Mouse (Mus musculus): ENCODE results near the gene Rtl1.

Gene Rtl1

DNA sequence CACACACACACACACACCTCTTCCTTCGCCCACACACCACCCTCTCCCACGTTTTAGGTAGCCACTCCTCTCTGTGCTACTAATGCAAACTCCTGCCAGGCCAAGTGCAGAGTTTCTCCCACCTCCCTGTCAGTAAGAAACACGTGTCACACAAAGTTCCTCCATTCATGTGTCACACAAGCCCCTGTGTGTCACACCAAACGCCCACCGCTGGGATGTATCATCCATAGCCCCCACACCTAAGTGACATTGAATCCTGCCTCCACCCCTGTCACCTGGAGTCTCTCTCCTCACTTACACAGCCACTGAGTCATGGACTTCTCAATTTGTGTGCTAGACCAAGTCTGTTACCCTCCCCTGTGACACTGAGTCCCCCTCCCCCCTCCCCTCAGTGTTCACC, 17.9 kb downstream of the Rtl1 start:
- in situ Hi-C loops (cut with MboI, MseI) = no loop called here

DNA sequence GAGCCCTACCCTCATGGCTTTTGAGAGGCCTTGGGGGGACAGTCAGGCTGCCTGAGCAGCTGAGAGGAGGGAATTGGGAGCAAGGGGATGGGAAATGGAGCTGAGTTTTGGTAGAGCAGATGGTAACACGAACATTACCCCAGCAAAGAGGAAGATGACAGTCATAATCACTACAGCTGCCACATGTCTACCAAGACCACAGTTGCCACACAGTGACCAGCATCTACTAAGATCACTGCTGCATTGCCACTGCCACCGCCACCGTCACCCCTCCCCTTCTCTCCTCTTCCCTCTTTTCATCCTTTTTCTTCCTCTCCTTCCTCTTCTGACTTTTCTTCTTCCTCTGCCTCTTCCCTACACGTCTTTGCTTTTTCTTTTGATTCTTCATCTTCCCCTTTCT, 27.9 kb downstream of the Rtl1 start:
- in situ Hi-C loops (cut with MboI, MseI) = no loop called here

DNA sequence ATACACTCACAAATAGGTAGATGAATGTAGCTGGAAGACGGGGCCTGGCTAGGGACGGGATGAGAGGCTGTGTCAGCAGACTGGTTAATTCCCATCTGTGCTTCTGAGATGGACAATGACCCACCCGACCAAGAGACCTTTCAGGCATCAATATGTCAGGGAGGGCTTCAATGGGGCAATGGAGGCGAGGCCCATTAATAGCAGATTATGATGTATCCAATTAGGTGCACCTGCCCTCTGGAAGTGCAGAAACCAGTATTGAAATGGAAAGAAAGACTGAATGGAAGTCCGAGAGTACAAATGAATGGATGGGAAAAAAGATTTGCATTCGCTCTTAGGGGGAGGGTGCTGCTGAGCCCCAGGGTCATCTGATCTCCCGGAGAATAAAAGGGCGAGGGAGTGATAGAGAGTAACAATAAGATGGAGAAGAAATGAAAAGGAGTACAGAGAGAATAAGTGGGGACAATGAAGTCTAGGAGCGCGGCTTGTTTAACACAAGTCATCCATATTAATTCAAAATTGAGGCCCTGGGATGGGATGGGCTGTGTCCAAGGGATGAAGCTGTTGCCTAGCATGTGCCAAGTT, 39.9 kb downstream of the Rtl1 start:
- in situ Hi-C loops (cut with MboI, MseI) = no loop called here

DNA sequence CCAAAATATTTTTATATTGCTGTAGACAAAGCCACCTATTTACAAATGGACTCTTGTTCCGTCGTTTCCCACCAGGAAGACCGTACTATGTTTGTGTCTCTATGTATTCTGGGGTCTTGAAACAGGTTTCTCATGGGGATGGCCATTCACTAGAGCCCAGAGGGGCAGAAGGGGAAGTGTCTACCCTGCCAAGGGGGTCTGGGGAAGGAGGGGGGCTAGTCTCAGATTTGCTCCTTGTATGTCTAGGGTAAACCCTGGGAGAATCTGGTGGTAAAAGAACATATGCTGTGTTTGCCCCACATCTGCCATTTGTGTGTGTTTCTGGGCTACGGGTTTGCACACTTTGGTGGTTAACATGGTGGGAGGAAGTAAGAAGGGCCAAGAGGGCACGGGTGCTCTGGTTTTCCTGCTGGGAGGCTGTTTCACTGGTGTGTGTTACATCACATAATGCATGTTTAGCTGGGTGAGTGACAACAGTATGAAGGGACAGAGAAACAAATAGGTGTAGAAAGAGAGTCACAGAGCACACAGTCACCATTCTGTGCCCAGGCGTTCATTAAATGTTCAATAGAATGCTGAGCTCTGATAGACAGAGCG, 41.1 kb downstream of the Rtl1 start:
- in situ Hi-C loops (cut with MboI, MseI) = no loop called here

DNA sequence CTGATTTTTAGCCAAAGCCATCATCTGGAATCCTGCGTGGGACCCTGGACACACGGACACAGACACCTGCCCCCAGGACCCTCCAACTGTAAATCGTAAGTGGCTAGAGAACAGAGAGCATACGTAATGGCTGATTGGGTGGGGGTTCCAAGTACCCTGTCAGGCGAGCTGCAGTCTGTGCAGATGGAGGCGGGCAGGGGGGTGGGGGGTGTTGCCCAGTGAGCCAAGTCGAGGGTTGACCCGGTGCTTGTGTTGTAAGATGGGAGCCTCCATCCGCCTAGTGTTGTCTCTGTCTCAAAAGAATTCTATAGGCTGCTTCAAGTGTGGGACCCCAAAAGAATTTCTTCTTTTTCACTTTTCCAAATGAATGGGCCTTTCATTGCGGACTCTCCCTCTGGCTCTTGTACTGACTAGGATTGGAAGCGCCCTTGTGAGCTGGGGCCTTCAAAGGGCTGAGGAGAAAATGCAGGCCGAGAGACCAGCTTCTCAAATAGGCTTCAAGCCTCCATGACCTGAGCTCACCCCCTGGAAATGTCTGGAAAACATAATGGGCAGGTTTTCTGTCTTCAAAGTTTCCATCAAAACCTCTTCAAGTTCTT, 41.8 kb downstream of the Rtl1 start:
- in situ Hi-C loops (cut with MboI, MseI) = no loop called here

DNA sequence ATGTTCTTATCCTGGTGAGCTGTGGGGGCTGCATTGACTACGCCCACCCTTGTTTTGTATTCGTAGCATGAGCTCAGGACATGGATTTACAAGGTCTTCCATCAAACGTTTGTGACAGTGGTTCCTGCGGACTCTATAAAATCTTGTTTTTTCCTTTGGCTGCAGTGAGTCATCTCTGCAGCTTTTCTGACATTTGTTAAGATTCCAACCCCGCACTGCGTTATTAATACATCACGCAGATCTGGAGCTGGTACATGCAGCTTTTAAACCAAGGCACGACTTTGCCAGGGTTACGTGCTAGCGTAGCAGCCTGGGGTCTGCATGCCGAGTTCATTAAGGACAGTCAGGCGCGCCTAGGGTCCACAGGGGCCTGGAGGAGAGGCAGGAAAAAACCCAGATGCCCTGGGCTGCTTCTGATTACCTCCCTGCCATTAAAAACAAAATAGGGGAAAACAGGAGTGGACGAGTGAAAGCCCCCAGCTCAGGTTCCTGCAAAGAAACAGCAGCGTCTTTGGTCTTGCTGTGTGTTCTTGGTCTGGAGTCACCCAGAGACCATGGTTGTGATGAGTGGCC, 44.2 kb downstream of the Rtl1 start:
- in situ Hi-C loops (cut with MboI, MseI) = no loop called here

DNA sequence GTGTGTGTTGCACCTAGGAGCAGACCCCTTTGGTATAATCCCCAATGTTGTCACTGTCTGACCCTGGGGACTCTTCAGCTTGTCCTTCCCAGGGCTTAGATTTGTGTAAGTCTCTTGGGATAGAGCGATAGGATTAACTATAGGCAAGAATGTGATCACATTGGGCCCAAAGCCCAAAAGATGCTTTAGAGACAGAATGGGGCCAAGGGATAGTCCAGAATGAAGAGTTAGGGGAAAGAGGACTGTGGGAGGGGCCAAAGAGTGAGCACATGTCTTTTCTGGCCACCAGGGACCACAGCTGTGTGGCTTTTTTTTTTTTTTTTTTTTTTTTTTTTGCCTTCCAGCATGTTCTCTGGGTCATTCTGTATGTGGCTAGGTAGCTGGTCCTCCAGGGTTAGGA, 46.6 kb downstream of the Rtl1 start:
- in situ Hi-C loops (cut with MboI, MseI) = no loop called here

DNA sequence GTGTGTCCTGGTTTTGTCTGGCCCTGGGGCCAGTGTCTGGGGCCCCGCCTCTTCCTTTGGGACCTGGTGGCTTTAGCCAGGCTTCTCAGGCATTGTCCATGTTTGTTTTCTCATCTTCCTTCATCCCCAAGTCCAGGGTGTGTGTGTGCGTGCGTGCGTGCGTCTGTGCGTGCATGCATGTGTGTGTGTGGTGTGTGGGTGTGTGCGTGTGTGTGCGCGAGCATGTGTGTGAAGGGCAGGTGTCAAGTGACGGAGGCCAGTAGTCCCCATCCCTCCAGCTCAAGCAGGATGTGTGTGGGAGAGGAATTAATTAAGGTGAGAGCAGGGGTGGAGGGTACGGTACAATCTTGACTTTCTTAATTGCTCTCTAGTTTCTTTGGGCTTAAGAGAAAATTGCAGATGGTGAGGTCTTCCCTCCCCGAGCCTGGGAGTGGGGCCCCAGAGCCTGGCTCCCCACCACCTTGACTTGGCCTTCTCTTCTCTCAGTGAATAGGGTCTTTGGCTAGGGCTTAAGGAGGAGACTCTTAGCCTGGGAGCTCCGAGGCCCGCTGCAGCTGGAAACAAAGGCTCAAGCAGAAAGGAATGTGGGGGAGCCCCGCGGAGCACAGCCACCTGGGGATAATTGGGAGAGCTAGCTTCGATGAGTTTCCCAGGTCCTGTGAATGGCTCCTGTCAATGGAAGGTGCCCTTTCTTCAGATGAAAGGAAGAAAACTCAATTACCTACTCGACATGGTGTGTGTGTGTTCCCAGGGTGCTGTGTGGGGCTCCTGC, 47.2 kb downstream of the Rtl1 start:
- in situ Hi-C loops (cut with MboI, MseI) = no loop called here

DNA sequence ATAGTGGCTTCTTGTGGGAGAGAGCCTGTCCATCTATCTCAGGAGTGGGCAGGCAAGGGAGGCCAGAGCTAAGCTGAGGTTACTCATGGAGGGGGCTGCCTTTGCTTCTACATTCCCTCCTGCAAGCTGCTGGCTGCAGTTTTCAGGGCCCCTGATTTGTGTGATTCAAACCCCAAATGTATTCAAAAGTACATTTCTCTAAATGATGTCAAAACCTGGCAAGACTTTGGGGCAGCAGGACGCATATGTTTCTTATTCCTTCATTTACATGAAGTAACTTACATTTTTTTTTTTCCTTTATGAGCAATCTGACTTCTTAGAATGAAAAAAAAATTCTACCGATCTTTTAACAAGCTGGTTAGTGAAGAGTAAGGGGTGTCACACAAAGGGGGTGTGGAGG, 48.4 kb downstream of the Rtl1 start:
- in situ Hi-C loops (cut with MboI, MseI) = no loop called here

DNA sequence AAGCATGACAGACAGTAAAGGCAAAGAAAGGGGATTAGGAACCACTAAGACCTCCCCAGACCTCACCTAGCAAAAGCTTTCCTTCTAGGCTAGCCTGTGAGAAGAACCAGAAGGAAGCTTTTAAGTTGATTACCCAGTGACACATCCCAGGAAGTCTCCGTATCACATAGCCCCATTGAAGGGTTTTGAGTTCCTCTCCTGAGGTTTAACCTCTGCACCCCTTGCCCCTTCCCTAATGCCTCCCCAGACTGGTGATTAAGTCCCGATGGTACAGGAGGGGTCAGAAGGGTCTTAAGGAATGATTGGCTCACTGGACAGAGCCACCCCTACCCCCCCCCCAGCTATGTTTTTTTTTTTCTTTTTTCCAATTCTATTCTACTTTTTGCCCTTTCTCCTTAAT, 53.0 kb downstream of the Rtl1 start:
- in situ Hi-C loops (cut with MboI, MseI) = no loop called here

DNA sequence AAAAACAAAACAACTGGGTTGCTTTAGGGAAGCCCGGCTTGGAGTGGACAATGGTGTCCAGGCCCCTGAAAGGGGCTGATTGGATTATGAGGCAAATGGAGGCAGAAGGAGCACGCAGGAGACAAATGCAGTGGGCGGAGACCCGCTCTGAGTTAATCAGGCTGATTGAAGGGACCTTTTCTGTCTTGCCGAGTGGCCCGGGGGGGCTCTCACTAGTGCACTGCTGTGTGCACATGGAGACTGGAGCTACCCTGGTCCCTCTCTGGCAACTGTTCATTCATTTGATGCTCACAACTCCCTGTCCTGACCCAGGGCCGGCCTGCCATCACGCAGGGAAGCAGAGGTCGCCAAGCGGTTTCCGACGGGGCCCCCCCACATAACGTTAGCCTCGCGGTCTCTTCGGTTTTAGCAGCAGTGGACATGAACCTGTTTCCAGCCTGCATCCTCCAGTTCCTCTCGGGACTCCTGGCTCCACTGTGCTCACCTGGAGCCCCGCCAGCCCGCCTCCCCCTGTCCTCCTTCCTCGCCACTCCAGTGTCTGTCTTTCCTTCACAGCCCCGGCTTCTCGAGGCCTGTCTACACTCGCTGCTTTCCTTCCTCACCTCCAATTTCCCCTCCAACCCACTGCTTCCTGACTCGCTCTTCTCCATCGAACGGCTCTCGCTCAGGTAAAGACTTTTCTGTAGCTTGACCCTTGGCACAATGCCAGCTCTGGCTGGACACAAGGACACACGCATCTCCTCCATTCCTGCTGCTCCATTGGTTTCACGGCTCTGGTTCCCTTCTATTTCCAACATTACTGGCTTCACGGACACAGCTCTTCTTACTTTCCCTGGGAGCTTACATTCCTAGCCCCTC, 54.0 kb downstream of the Rtl1 start:
- in situ Hi-C loops (cut with MboI, MseI) = no loop called here

DNA sequence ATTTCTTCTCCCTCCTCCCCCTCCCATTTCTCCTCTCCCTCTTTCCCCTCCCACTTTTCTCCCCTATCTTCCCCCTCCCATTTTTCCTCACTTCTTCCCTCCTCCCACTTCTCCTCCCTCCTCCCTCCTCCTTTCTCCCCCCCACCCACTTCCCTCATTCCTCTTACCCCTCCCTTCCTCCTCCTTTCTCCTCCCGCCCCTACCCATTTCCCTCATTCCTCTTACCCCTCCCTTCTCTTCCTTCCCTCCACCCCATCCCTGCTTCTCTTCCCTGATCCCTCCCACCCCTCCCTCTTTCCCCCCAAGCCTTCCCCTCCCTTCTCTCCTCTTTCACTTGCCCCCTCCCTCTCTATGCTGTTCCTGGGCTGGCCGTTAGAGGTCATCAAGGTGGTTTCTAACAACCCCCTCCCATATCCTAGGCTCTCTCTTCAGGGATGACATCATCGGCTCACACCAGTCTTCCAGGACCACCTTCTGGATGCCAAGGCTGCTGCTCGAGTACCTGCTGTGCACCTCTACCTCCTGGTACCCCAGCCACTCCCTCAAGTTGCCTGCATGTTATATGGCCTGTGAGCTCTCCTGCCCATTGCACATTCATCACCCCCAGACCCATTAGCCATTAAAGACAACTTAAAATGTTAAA, 56.7 kb downstream of the Rtl1 start:
- in situ Hi-C loops (cut with MboI, MseI) = no loop called here

DNA sequence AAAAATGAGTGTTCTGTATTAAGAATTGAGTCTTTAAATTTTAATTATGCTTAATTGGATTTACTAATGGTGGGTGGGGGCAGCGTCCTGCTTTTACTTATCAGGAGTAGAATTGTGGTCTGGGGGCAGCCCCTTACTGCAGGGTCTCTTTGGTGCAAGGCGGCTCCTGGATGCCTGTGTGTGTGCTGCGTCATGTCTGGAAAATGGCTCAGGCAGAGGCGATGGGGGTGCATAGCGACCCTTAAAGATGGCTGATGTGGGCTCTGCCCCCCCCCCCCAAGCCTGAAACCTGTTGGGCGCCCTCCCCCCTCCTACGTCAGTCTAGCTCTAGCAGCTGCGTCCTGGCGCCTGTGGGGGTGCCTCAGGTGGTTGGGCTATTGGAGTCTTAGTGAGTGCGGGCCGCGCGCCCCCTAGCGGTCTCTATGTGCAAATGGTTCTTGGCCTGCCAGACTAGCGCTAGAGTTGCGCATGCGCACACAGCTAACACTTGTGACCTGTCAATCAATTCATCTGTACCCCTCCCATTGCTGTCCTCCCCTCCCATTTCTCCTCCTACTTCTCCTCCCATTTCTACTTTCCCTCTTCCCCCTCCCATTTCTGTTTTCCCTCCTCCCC, 57.4 kb downstream of the Rtl1 start:
- in situ Hi-C loops (cut with MboI, MseI) = no loop called here

DNA sequence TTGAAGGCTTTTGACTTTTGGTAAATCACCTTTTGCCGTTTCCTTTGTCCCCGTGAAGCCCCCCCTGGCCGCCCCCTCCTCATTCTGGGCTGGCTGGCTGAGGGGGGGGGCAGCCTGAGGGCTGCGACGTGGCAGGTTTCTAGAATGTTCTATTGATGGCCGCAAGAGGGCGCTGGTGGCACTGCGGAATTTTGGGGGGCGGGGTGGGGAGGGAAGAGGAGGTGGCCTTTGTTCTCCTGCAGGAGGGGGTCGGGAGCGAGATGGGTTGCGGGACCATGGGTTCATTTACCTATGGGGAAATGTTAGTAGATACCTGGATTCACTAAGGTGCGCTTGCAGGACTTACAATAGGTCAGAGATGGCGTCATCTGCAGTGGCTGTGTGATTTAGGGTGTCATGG, 58.1 kb downstream of the Rtl1 start:
- in situ Hi-C loops (cut with MboI, MseI) = no loop called here

DNA sequence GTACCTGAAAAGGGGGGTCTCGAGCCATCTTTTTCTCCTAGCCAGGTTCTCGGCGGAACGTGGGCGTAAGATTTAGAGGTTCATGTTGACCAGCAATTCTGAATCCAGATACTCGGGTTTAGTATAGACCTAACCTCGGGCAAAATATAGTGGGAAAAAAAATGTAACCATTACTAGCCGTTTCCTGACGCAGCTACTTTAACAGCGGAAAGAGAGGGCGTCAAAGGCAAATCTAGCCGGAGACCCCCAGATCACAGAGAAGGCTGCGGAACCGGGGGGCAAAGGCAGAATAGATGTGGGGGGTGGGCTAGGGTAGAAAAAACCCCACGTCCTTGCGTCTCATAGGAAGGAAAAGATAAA, 58.6 kb downstream of the Rtl1 start:
- in situ Hi-C loops (cut with MboI, MseI) = no loop called here

DNA sequence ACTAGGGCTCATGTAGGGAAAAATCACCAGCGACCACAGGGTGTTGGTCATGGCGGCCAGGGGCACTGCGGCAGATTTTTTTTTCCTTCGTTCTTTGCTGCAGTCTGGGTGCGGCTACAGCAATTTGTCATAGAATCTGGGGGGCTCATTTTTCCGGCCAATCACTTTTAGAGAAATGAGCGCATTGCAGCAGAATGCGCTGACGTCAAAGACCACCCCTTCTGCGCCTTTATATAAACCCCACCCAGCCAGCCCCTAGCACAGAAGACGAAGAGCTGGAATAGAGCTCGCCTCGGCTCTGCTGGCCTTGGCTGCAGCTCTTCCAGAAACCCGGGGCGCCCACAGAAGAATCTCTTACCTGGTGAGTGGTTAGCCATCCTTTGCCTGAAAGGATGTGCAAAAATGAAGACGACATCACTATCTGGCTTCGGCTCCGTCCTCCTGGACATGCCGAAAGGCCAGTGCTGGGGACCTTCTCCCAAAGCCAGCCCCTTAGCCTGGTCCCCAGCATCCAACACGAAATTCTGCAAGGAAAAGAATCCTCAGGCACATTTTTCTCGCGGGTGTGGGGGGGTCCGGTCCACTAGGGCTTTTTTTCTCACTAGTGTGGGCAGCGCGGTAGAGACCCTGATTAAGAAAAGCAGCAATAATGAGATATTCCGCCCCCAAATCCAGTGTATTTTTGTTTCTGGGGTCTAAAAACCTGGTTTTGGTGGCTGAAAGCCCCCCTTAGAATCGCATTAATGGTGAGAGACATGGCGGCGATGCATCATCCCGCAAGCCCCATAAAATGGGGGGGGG, 59.2 kb downstream of the Rtl1 start:
- in situ Hi-C loops (cut with MboI, MseI) = no loop called here

DNA sequence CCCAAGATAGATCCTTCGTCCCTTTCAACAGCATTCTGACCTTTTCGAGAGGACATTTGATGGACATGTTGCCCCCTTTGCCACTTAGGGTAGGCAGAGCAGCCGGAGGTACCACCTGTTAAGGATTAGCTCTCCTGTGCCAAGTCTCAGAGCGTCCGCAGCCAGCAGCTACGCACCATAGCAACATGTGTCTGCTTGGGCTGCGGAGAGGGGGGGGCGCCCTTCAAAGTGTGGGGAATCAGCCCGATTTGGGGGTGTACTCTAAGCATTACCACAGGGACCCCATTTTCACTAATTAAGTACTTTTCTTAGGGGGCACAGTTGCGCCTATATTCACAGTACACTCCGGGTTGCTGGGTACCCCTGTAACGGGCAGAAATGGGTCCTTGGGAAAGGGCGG, 60.2 kb downstream of the Rtl1 start:
- in situ Hi-C loops (cut with MboI, MseI) = no loop called here

All from T-helper 17 cell (primary cell).